Mouse (Mus musculus) myocyte (in vitro differentiated cells): ENCODE measurements around the gene Stxbp1.

Experiments
- MYOD1 ChIP-seq, 3 experiments: IDR thresholded peaks; one replicate each; pipeline ENCODE4 v1.6.1; 2011; ENCODE audit warnings: control low read depth in 2 of 3, low read depth in 2 of 3, mild to moderate bottlenecking in 2 of 3, moderate library complexity in 1 of 3; ENCODE audit not compliant: insufficient read length in 2 of 3, control insufficient read depth in 1 of 3
- MYOG ChIP-seq, 3 experiments: IDR thresholded peaks; one replicate each; pipeline ENCODE4 v1.6.1; 2011; ENCODE audit warnings: control low read depth in 2 of 3, low read depth in 2 of 3, mild to moderate bottlenecking in 2 of 3; ENCODE audit not compliant: insufficient read length in 2 of 3, control insufficient read depth in 1 of 3, insufficient read depth in 1 of 3
- TCF12 ChIP-seq: IDR thresholded peaks from one replicate; pipeline ENCODE4 v1.6.1; 2011; ENCODE audit warnings: mild to moderate bottlenecking, control low read depth; ENCODE audit not compliant: poor library complexity, insufficient read depth, severe bottlenecking

DNA sequence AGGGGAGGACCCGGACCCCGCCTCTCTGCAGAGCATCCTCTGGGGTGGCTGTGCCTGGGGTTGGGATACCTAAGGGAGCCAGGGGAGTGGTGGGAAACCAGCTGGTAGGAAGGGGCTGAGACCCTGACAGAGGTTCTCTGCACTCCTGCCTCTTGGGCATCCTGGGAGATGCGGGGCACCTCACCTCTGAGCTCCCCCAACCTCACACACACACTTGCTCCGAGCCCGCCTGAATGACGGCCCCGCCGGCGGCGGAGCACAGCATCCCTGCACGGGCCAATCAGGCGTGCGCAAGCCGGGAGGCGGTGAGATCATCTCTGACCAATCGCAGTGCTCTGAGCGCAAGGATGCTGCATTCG is 104.9 kb downstream of the Stxbp1 start:
- TF ChIP-seq MYOD1 (IDR thresholded peaks at IDR 0.05; ENCODE audit: control insufficient read depth in 1 of 3, insufficient read length in 2 of 3, low read depth in 2 of 3) (no peak), MYOG (IDR thresholded peaks at IDR 0.05; ENCODE audit: control insufficient read depth in 1 of 3, insufficient read depth in 1 of 3, insufficient read length in 2 of 3, low read depth in 2 of 3) (no peak), TCF12 (no peak)
